Mouse (Mus musculus) kidney, adult 2 months (tissue): Measurements from ENCODE around the gene Dnah2. TPM values are rescaled to one million over a fixed set of nuclear protein-coding genes. Genes with fewer than 3 reads are reported as not detected.
"Not testable (repeated sequence)": the region's sequence is repeated elsewhere in the genome, so short reads cannot be mapped to it uniquely, and the experiment has no call there.

Experiments
- DNase-seq: peaks from one replicate; pipeline ENCODE4 v3.0.0; 2021
- H3K27ac ChIP-seq: fragments of 200-500 bp; 2 replicates; pipeline ENCODE4 v1.5.1; 2012; ENCODE audit warnings: low read depth, low read length, control low read depth, inconsistent platforms; ENCODE audit not compliant: insufficient read depth
- H3K27me3 ChIP-seq: fragments of 200-500 bp; replicated peaks from 2 replicates; pipeline ENCODE4 v1.6.1; 2012; ENCODE audit warnings: mild to moderate bottlenecking, moderate library complexity, low read length, inconsistent platforms; ENCODE audit not compliant: control insufficient read depth, insufficient read depth
- H3K36me3 ChIP-seq: fragments of 200-500 bp; 2 replicates; pipeline ENCODE4 v1.6.1; 2012; ENCODE audit warnings: mild to moderate bottlenecking, moderate library complexity, low read length, inconsistent platforms; ENCODE audit not compliant: control insufficient read depth, insufficient read depth
- H3K4me1 ChIP-seq: fragments of 200-500 bp; 2 replicates; pipeline ENCODE4 v1.6.1; 2011; ENCODE audit warnings: low read length; ENCODE audit not compliant: control insufficient read depth, insufficient read depth
- H3K4me3 ChIP-seq: fragments of 200-500 bp; 2 replicates; pipeline ENCODE4 v1.5.1; 2011; ENCODE audit warnings: mild to moderate bottlenecking, low read depth, low read length, control low read depth; ENCODE audit not compliant: insufficient read depth
- CTCF ChIP-seq: fragments of 200-500 bp; conservative IDR thresholded peaks from 2 replicates; pipeline ENCODE4 v1.5.1; 2011; ENCODE audit warnings: low read depth, mild to moderate bottlenecking, control low read depth, low read length, moderate library complexity, mixed read lengths; ENCODE audit not compliant: insufficient read depth, insufficient read length
- POLR2A ChIP-seq: fragments of 200-500 bp; IDR thresholded peaks from one replicate; pipeline ENCODE4 v1.6.1; 2011; ENCODE audit warnings: low read depth, low read length, control low read depth
- WGBS: fragments of 180-500 bp; shearing (Covaris S2); methylation state at CpG from one replicate; pipeline ENCODE4 v1.1.7; 2018; 5-methylcytosine and 5-hydroxymethylcytosine counted together
- polyA plus RNA-seq: library from polyadenylated mRNA; depleted of rRNA; stranded (reverse); fragments of >200 nt; gene quantifications from 2 replicates; pipeline ENCODE4 v1.2.3, GENCODE M21; 2012

Dnah2 gene
- polyA plus RNA-seq, 1 experiment = 0.50 TPM

DNA sequence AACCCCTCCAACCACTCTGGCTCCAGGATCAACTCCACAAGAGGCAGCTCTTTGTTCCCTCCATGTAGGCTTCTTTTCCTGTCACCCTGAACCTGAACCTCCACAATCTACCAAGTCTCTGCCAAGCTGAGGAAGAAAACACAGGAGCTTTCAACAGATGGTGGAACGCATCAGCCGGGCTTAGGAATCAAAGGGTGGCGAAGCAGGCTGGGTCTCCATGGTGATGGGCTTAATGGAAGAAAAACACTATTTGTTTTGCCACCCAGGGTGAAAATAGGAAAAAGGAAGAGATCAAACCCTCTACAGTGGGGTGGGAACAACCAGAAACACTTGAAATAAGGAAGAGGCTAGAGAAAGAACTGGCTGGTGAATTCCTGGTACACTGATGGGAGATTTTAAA is 5.3 kb downstream of the Dnah2 start:
- Histone ChIP-seq H3K4me3 (no peak overlapping the region), H3K27ac (no peak overlapping the region), H3K27me3 (no peaks in the 10 kb centered on the region), H3K36me3 (no peaks in the 10 kb centered on the region), H3K4me1 (peaks cover 7% of the 10 kb centered on the region; the same call in 1 of the 2 replicates)
- no peak for DNase-seq
- TF ChIP-seq POLR2A = no peak
- TF ChIP-seq CTCF = no peak
- WGBS = 77% methylated on average over 3 of the region's 3 CpGs

DNA sequence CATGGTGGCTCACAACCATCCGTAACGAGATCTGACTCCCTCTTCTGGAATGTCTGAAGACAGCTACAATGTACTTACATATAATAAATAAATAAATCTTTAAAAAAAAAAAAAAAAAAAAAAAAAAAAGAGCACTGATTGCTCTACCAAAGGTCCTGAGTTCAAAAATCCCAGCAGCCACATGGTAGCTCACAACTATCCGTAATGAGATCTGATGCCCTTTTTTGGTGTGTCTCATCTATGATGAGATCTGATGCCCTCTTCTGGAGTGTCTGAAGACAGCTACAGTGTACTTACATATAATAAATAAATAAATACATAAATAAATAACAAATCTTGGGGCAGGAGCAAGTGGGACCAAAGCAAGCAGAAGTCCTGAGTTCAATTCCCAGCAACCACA is 7.2 kb downstream of the Dnah2 start:
- not testable (repeated sequence) for H3K4me3 ChIP-seq, H3K27ac ChIP-seq, H3K27me3 ChIP-seq, H3K4me1 ChIP-seq, H3K36me3 ChIP-seq, DNase-seq
- 63% methylated on average over 1 of the region's 3 CpGs for WGBS

- no peak for DNase-seq
- TF ChIP-seq CTCF = no peak
- no peak for TF ChIP-seq POLR2A
- 92% methylated on average over 2 of the region's 2 CpGs for WGBS
- H3K27me3 ChIP-seq = no peaks in the 10 kb centered on the region
- no peak overlapping the region for H3K27ac ChIP-seq
- H3K4me3 ChIP-seq = no peak overlapping the region
- H3K4me1 ChIP-seq = peaks cover 6% of the 10 kb centered on the region; the same call in 1 of the 2 replicates
- H3K36me3 ChIP-seq = no peaks in the 10 kb centered on the region
These were observed 8.2 kb downstream of the Dnah2 start for GRCm38 (mm10) chr11:69540700-69541099.

DNA sequence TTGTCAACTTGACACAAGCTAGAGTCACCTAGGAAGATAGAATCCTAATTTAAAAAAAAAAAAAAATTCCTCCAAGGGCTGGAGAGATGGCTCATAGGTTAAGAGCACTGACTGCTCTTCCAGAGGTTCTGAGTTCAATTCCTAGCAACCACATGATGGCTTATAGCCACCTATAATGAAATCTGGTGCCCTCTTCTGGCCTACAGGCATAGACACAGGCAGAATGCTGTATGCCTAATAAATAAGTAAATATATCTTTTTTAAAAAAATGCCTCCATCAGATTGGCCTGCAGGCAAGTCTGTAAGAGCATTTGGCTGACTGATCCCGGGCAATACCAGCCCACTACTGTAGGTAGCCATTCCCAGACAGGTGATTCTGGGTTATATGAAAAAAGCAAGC is 13.9 kb downstream of the Dnah2 start:
- Histone ChIP-seq H3K4me1 (peaks cover 6% of the 10 kb centered on the region; the same call in 1 of the 2 replicates), H3K4me3 (no peak overlapping the region), H3K27ac (no peak overlapping the region), H3K27me3 (no peaks in the 10 kb centered on the region), H3K36me3 (no peaks in the 10 kb centered on the region)
- TF ChIP-seq POLR2A (no peak), CTCF (no peak)
- 71% methylated on average over 1 of the region's 1 CpGs for WGBS
- DNase-seq = no peak

DNA sequence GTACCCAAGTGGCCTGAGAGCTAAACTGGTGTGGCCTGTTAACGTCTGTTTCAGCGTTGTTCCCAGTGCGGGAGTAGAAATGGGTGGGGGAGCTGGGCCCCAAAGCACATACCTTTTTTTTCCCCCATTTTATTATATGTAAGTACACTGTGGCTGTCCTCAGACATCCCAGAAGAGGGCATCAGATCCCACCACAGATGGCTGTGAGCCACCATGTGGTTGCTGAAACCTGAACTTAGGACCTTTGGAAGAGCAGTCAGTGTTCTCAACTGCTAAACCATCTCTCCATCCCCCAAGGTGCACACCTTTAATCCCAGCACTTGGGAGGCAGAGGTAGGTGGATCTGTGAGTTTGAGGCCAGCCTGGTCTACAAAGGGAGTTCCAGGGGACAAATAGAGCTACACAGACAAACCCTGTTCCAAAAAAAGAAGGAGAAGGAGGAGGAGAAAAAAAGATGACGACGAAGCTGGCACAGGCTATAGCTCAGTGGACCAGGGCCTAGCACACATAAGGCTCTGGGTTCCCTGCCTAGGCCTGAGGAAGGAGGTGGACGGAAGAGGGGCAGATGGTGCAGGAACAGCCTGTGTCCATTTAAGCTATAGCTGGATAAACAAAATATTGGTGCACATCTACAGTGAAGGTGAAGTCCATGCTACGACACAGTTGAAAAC is 16.3 kb downstream of the Dnah2 start:
- Histone ChIP-seq H3K36me3 (no peaks in the 10 kb centered on the region), H3K27ac (no peak overlapping the region), H3K27me3 (no peaks in the 10 kb centered on the region), H3K4me3 (no peak overlapping the region), H3K4me1 (no peaks in the 10 kb centered on the region)
- 85% methylated on average over 7 of the region's 7 CpGs for WGBS
- TF ChIP-seq POLR2A = no peak
- no peak for TF ChIP-seq CTCF
- peak; percentile 19 for DNase-seq

DNA sequence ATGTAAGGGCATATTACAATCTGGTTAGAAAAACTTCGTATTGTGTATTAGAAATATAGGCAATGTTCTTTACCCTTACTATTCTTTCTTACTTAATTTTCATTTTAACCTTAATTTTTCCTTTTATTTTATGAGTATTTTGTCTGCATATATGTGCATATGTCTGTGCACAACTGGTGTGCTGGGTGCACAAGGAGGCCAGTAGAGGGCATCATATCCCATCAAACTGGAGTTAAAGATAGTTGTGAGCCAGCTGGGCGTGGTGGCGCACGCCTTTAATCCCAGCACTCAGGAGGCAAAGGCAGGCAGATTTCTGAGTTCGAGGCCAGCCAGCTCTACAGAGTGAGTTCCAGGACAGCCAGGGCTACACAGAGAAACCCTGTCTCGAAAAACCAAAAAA is 18.2 kb downstream of the Dnah2 start:
- H3K27ac ChIP-seq, H3K27me3 ChIP-seq, H3K4me1 ChIP-seq, H3K36me3 ChIP-seq, H3K4me3 ChIP-seq, DNase-seq: not testable (repeated sequence)
- peak; percentile 37; the same call in 1 of the 2 replicates for TF ChIP-seq CTCF
- WGBS = 90% methylated on average over 6 of the region's 6 CpGs

DNA sequence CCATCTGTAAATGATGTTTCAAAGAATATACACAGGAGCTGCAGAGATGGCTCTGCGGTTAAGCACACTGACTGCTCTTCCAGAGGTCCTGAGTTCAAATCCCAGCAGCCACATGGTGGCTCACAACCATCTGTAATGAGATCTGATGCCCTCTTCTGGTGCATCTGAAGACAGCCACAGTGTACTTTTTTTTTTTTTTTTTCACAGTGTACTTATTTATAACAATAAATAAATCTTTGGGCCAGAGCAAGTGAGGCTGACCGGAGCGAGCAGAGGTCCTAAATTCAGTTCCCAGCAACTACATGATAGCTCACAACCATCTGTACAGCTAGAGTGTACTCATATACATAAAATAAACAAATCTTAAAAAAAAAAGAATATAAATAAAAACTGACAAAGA is 18.6 kb downstream of the Dnah2 start:
- not testable (repeated sequence) for DNase-seq, H3K4me3 ChIP-seq, H3K27me3 ChIP-seq, H3K36me3 ChIP-seq, H3K27ac ChIP-seq, H3K4me1 ChIP-seq
- 86% methylated on average over 3 of the region's 3 CpGs for WGBS

DNA sequence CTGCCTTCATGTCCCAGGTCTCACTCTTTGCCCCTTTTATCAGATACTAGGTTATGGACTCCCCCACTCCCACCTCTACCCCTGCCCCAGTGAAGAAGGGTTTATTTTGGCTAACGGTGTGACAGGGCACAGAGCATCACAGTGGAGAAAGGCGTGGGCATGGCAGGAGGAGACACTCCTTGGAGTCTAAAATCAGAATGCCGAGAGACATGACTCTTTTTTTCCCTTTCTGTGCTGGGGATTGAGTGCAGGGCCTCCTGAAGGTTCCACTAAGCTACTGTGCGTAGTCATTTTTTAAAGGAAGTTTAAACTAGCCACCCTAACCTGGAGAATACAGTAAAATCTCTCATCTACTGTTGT is 20.9 kb downstream of the Dnah2 start:
- WGBS = 95% methylated on average over 4 of the region's 4 CpGs
- H3K27me3 ChIP-seq = no peaks in the 10 kb centered on the region
- H3K36me3 ChIP-seq = no peaks in the 10 kb centered on the region
- TF ChIP-seq POLR2A (no peak), CTCF (no peak)
- no peak overlapping the region for H3K27ac ChIP-seq
- DNase-seq = no peak
- no peaks in the 10 kb centered on the region for H3K4me1 ChIP-seq
- no peak overlapping the region for H3K4me3 ChIP-seq
